Mouse (Mus musculus): ENCODE data around the gene Mybpc3. TPM values are rescaled to one million over a fixed set of nuclear protein-coding genes. Genes with fewer than 3 reads are reported as not detected.

The Mybpc3 gene
- polyA plus RNA-seq, 1 experiment, result 39.6 TPM

- H3K4me1 ChIP-seq (ENCODE audit: control insufficient read depth, insufficient read depth, low read length), result peaks cover 3% of the 10 kb centered on the region; the same call in 1 of the 2 replicates
- WGBS, result 1% methylated on average over 79 of the region's 81 CpGs
- H3K4me3 ChIP-seq (replicated peaks; ENCODE audit: insufficient read depth, low read depth, low read length), result peak overlapping the region; percentile 97
Observed at GRCm38 (mm10) chr2:91182405-91183147, 64.6 kb downstream of the Mybpc3 start.

GRCm38 (mm10) chr2:91183148-91183513, 65.2 kb downstream of the Mybpc3 start:
- 0% methylated on average over 9 of the region's 9 CpGs for WGBS
- Histone ChIP-seq H3K27ac (ENCODE audit: insufficient read depth, low read length) (peak overlapping the region; percentile 84), H3K4me3 (replicated peaks; ENCODE audit: insufficient read depth, low read depth, low read length) (peak overlapping the region; percentile 97), H3K4me1 (ENCODE audit: control insufficient read depth, insufficient read depth, low read length) (peaks cover 3% of the 10 kb centered on the region; the same call in 1 of the 2 replicates), H3K27me3 (ENCODE audit: control insufficient read depth, insufficient read depth, low read length) (no peaks in the 10 kb centered on the region)
- DNase-seq, result peak; percentile 99
- TF ChIP-seq POLR2A (IDR thresholded peaks at IDR 0.05; ENCODE audit: borderline replicate concordance, insufficient read depth, low read length) (no peak), CTCF (IDR thresholded peaks at IDR 0.05; ENCODE audit: borderline replicate concordance, insufficient read depth, low read depth, low read length) (no peak)

More at GRCm38 (mm10) chr2:91182405-91183147, 64.6 kb downstream of the Mybpc3 start:
- Histone ChIP-seq H3K27me3 (ENCODE audit: control insufficient read depth, insufficient read depth, low read length) (no peaks in the 10 kb centered on the region), H3K27ac (ENCODE audit: insufficient read depth, low read length) (peak overlapping the region; percentile 84)
- TF ChIP-seq CTCF (IDR thresholded peaks at IDR 0.05; ENCODE audit: borderline replicate concordance, insufficient read depth, low read depth, low read length) (no peak), POLR2A (IDR thresholded peaks at IDR 0.05; ENCODE audit: borderline replicate concordance, insufficient read depth, low read length) (peak; percentile 56; the same call in 1 of the 2 replicates)
- peak; percentile 91 to 93 for DNase-seq

GRCm38 (mm10) chr2:91183711-91184405, 65.9 kb downstream of the Mybpc3 start, which contains the start of gene Madd:
Gene Madd (minus strand): TSS chr2:91183837.
- no peak for TF ChIP-seq POLR2A (IDR thresholded peaks at IDR 0.05; ENCODE audit: borderline replicate concordance, insufficient read depth, low read length)
- no peak for TF ChIP-seq CTCF (IDR thresholded peaks at IDR 0.05; ENCODE audit: borderline replicate concordance, insufficient read depth, low read depth, low read length)
- H3K4me1 ChIP-seq (ENCODE audit: control insufficient read depth, insufficient read depth, low read length), result peaks cover 3% of the 10 kb centered on the region; the same call in 1 of the 2 replicates
- DNase-seq, result no peak
- 69% methylated on average over 15 of the region's 15 CpGs for WGBS
- peak within 1 kb of the TSS; percentile 97 for H3K4me3 ChIP-seq (replicated peaks; ENCODE audit: insufficient read depth, low read depth, low read length)
- H3K27ac ChIP-seq (ENCODE audit: insufficient read depth, low read length), result peak within 1 kb of the TSS; percentile 84
- no peaks in the 10 kb centered on the region for H3K27me3 ChIP-seq (ENCODE audit: control insufficient read depth, insufficient read depth, low read length)

Other genes starting within 250 kb of the Mybpc3 start
- gene C1qtnf4, start 232.3 kb upstream of the Mybpc3 start, polyA plus RNA-seq (2012; rRNA removed), result 234 and 254 TPM in 2 replicates
- gene Kbtbd4, start 213.4 kb upstream of the Mybpc3 start, polyA plus RNA-seq (2012; rRNA removed), result 33.1 and 33.7 TPM in 2 replicates
- 278 and 280 TPM in 2 replicates for gene Ndufs3, start 213.3 kb upstream of the Mybpc3 start, polyA plus RNA-seq (2012; rRNA removed)
- 91.1 and 95.2 TPM in 2 replicates for gene Celf1, start 177.8 kb upstream of the Mybpc3 start, polyA plus RNA-seq (2012; rRNA removed)
- gene Rapsn, start 82.5 kb upstream of the Mybpc3 start, polyA plus RNA-seq (2012; rRNA removed), result 1.0 and 1.5 TPM in 2 replicates
- gene Psmc3, start 64.1 kb upstream of the Mybpc3 start, polyA plus RNA-seq (2012; rRNA removed), result 194 and 199 TPM in 2 replicates
- 93.3 and 97.7 TPM in 2 replicates for gene Slc39a13, start 47.7 kb upstream of the Mybpc3 start, polyA plus RNA-seq (2012; rRNA removed)
- 3.3 and 4.1 TPM in 2 replicates for gene Spi1, start 35.8 kb upstream of the Mybpc3 start, polyA plus RNA-seq (2012; rRNA removed)
- gene Madd, start 65.7 kb downstream of the Mybpc3 start, polyA plus RNA-seq (2012; rRNA removed), result 175 and 186 TPM in 2 replicates
- gene Nr1h3, start 84.7 kb downstream of the Mybpc3 start, polyA plus RNA-seq (2012; rRNA removed), result 18.1 and 21.2 TPM in 2 replicates
- gene Acp2, start 84.7 kb downstream of the Mybpc3 start, polyA plus RNA-seq (2012; rRNA removed), result 35.9 and 37.3 TPM in 2 replicates
- gene Ddb2, start 118.8 kb downstream of the Mybpc3 start, polyA plus RNA-seq (2012; rRNA removed), result 34.5 and 41.5 TPM in 2 replicates
- gene Pacsin3, start 137.8 kb downstream of the Mybpc3 start, polyA plus RNA-seq (2012; rRNA removed), result 153 and 159 TPM in 2 replicates
- gene Arfgap2, start 146.8 kb downstream of the Mybpc3 start, polyA plus RNA-seq (2012; rRNA removed), result 51.9 and 54.1 TPM in 2 replicates